Comparison of ENCODE assay signal across 8 mouse cellular contexts in the genomic region with DNA sequence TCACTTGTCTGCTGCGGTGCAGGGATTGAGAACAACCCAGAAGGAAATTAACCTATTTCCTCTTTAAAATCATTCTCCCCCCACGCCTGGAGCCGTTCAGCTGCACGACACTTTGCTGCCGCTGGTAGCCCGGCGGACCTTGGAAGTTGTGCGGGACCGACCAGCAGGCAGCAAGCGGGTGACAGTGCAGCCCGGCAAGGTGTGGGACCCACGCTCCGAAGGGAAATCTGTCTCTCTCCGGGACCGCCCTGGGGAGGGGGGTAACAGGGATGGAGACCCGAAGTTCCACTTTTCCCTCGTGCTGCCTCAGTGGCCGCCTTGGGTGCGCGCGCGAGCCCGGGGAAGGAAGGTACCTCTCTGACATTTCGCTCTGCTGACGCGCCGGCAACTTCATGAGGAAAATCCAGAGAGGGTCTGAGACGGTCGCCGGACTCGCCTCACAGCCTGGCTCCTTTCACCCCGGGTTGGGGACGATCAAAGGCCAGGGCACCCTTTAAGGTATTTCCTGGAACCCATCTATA. TPM values are rescaled to one million over a fixed set of nuclear protein-coding genes. Genes with fewer than 3 reads are reported as not detected.
DNase-seq lines count a peak whose midpoint lies in the region; ATAC-seq lines count a peak whose summit lies in the region.

No protein-coding gene starts in this region.

- ATAC-seq in embryonic facial prominence, embryonic 14.5 days (ENCODE audit: low read depth): no peak
- no peak for ATAC-seq in limb, embryonic 15.5 days (ENCODE audit: insufficient number of reproducible peaks, low FRiP score, low TSS enrichment, low read depth)
- ATAC-seq in stomach, embryonic 14.5 days (ENCODE audit: insufficient number of reproducible peaks, insufficient read depth, low FRiP score, low read depth): no peak

- WGBS in embryonic facial prominence, embryonic 14.5 days: under 1% methylated on average over 24 of the region's 33 CpGs
- whole genome bisulfite sequencing in limb, embryonic 15.5 days: under 1% methylated on average over 33 of the region's 33 CpGs
- under 1% methylated on average over 33 of the region's 33 CpGs for WGBS in stomach, embryonic 14.5 days

- peak overlapping the region; percentile 94 for H3K4me2 ChIP-seq in embryonic facial prominence, embryonic 14.5 days (ENCODE audit: low read depth, low read length)
- H3K4me2 ChIP-seq in limb, embryonic 15.5 days: peak overlapping the region; percentile 98
- H3K4me2 ChIP-seq in stomach, embryonic 14.5 days (replicated peaks; ENCODE audit: low read depth, low read length): peak overlapping the region; percentile 94

- no peaks in the 10 kb centered on the region for H3K4me1 ChIP-seq in embryonic facial prominence, embryonic 14.5 days (ENCODE audit: control insufficient read depth, insufficient read depth, low read length)
- peaks cover 19% of the 10 kb centered on the region for H3K4me1 ChIP-seq in limb, embryonic 15.5 days
- 0 out of 2 replicates have a peak, but pooled peaks cover 3% of the 10 kb centered on the region for H3K4me1 ChIP-seq in stomach, embryonic 14.5 days (ENCODE audit: control insufficient read depth, insufficient read depth, low read length)

- intact Hi-C loops in heart, postnatal 36 days (cut with DNase I): no loop called here

- no peaks in the 10 kb centered on the region for H3K36me3 ChIP-seq in embryonic facial prominence, embryonic 14.5 days (ENCODE audit: control insufficient read depth, insufficient read depth, low read length)
- H3K36me3 ChIP-seq in limb, embryonic 15.5 days: no peaks in the 10 kb centered on the region
- H3K36me3 ChIP-seq in stomach, embryonic 14.5 days (ENCODE audit: control insufficient read depth, insufficient read depth, low read length): no peaks in the 10 kb centered on the region

- H3K27ac ChIP-seq in embryonic facial prominence, embryonic 14.5 days (replicated peaks; ENCODE audit: low read depth, low read length): no peak overlapping the region
- peak overlapping the region; percentile 8; the same call in 1 of the 2 replicates for H3K27ac ChIP-seq in limb, embryonic 15.5 days
- no peak overlapping the region for H3K27ac ChIP-seq in stomach, embryonic 14.5 days (ENCODE audit: low read length)

- H3K9me3 ChIP-seq in embryonic facial prominence, embryonic 14.5 days (ENCODE audit: control insufficient read depth, low read length): no peaks in the 10 kb centered on the region
- H3K9me3 ChIP-seq in limb, embryonic 15.5 days: no peaks in the 10 kb centered on the region
- H3K9me3 ChIP-seq in stomach, embryonic 14.5 days (ENCODE audit: control insufficient read depth, low read depth, low read length): no peaks in the 10 kb centered on the region

- peak overlapping the region; percentile 87 for H3K9ac ChIP-seq in embryonic facial prominence, embryonic 14.5 days (ENCODE audit: low read depth, low read length)
- H3K9ac ChIP-seq in limb, embryonic 15.5 days: peak overlapping the region; percentile 27; the same call in 1 of the 2 replicates
- H3K9ac ChIP-seq in stomach, embryonic 14.5 days (replicated peaks; ENCODE audit: low read depth, low read length): peak overlapping the region; percentile 71

- DNase-seq in CD8-positive naive resting alpha-beta T cell, adult 2 months (ENCODE audit: low read depth in 2 of 2, low spot score in 2 of 2): peak; percentile 30 to 36
- DNase-seq in T-cell, adult 2 months (ENCODE audit: low spot score): peak; percentile 56
- DNase-seq in embryonic facial prominence, embryonic 14.5 days (ENCODE audit: low spot score): no peak
- peak; percentile 38 to 45 for DNase-seq in heart, postnatal 36 days
- DNase-seq in monocyte, adult 2 months (ENCODE audit: low read depth in 1 of 2, low spot score in 2 of 2): peak; percentile 31 to 49
- DNase-seq in layer of hippocampus, adult 18-20 months (ENCODE audit: low spot score in 2 of 2): no peak

- peaks cover 14% of the 10 kb centered on the region for H3K27me3 ChIP-seq in embryonic facial prominence, embryonic 14.5 days (replicated peaks; ENCODE audit: control insufficient read depth, insufficient read depth, low read length)
- peaks cover 37% of the 10 kb centered on the region for H3K27me3 ChIP-seq in limb, embryonic 15.5 days
- H3K27me3 ChIP-seq in stomach, embryonic 14.5 days (ENCODE audit: control insufficient read depth, insufficient read depth, low read length): no peaks in the 10 kb centered on the region

- H3K4me3 ChIP-seq in embryonic facial prominence, embryonic 14.5 days (ENCODE audit: low read depth, low read length): peak overlapping the region; percentile 71
- H3K4me3 ChIP-seq in limb, embryonic 15.5 days: peak overlapping the region; percentile 64
- H3K4me3 ChIP-seq in stomach, embryonic 14.5 days (ENCODE audit: low read depth, low read length): peak overlapping the region; percentile 80

RNA-seq across cellular contexts. Expression of gene Arsg, which starts 0.9 kb away (rescaled TPM):
- polyA plus RNA-seq in embryonic facial prominence, embryonic 14.5 days (2014; fragmentation: Nextera tagmentation; extraction: Ambion mirVana): 4.3 and 4.7 TPM in 2 replicates
- total RNA-seq in heart, postnatal 36 days (2021): 1 to 10 TPM; 1.4 to 1.9 TPM
- polyA plus RNA-seq in limb, embryonic 15.5 days (2015; fragmentation: Nextera tagmentation; extraction: Ambion mirVana): 3.5 and 4.8 TPM in 2 replicates
- 3.5 TPM in 2 replicates for polyA plus RNA-seq in stomach, embryonic 14.5 days (2014; fragmentation: Nextera tagmentation; extraction: Ambion mirVana)
- 10 to 100 TPM; 15.1 to 17.4 TPM for total RNA-seq in layer of hippocampus, adult 18-20 months (2021)

RNA-seq across cellular contexts. Expression of gene Slc16a6, which starts 1.2 kb away (rescaled TPM):
- polyA plus RNA-seq in embryonic facial prominence, embryonic 14.5 days (2014; fragmentation: Nextera tagmentation; extraction: Ambion mirVana): 5.6 and 7.9 TPM in 2 replicates
- 1 to 10 TPM; 5.5 to 7.4 TPM for total RNA-seq in heart, postnatal 36 days (2021)
- polyA plus RNA-seq in limb, embryonic 15.5 days (2015; fragmentation: Nextera tagmentation; extraction: Ambion mirVana): 6.6 and 7.0 TPM in 2 replicates
- polyA plus RNA-seq in stomach, embryonic 14.5 days (2014; fragmentation: Nextera tagmentation; extraction: Ambion mirVana): 4.4 and 6.7 TPM in 2 replicates
- total RNA-seq in layer of hippocampus, adult 18-20 months (2021): 1 to 10 TPM; 5.9 to 6.1 TPM

RNA-seq across cellular contexts. Expression of gene Amz2, which starts 46.5 kb away (rescaled TPM):
- polyA plus RNA-seq in embryonic facial prominence, embryonic 14.5 days (2014; fragmentation: Nextera tagmentation; extraction: Ambion mirVana): 39.3 and 40.9 TPM in 2 replicates
- 10 to 100 TPM; 51.9 to 56.7 TPM for total RNA-seq in heart, postnatal 36 days (2021)
- polyA plus RNA-seq in limb, embryonic 15.5 days (2015; fragmentation: Nextera tagmentation; extraction: Ambion mirVana): 42.5 and 46.1 TPM in 2 replicates
- 42.8 and 46.6 TPM in 2 replicates for polyA plus RNA-seq in stomach, embryonic 14.5 days (2014; fragmentation: Nextera tagmentation; extraction: Ambion mirVana)
- total RNA-seq in layer of hippocampus, adult 18-20 months (2021): 10 to 100 TPM; 56.2 to 56.7 TPM

RNA-seq across cellular contexts. Expression of gene 9930022D16Rik, which starts 58.5 kb away (rescaled TPM):
- 0.08 TPM in 1 of 2 replicates, not detected in the other for polyA plus RNA-seq in embryonic facial prominence, embryonic 14.5 days (2014; fragmentation: Nextera tagmentation; extraction: Ambion mirVana)
- not detected for total RNA-seq in heart, postnatal 36 days (2021)
- not detected in 2 replicates for polyA plus RNA-seq in limb, embryonic 15.5 days (2015; fragmentation: Nextera tagmentation; extraction: Ambion mirVana)
- not detected in 2 replicates for polyA plus RNA-seq in stomach, embryonic 14.5 days (2014; fragmentation: Nextera tagmentation; extraction: Ambion mirVana)
- total RNA-seq in layer of hippocampus, adult 18-20 months (2021): not detected

Comparison
In these comparisons a context has a peak if more than half of its experiments do, and no peak if none do; other contexts are left out.
1. DNase-seq: peak in CD8-positive naive resting alpha-beta T cell, adult 2 months (2 of 2), T-cell, adult 2 months (single experiment), heart, postnatal 36 days (2 of 2) and monocyte, adult 2 months (2 of 2); none in embryonic facial prominence, embryonic 14.5 days (single experiment) and layer of hippocampus, adult 18-20 months (0 of 2).
2. H3K9ac ChIP-seq: peak in every context shown above with its lines; median percentile 87 in embryonic facial prominence, embryonic 14.5 days; 71 in stomach, embryonic 14.5 days; 27 in limb, embryonic 15.5 days.
3. Peak in every context shown above with its lines, with median percentiles within 50 percentile points of each other: H3K4me2 ChIP-seq and H3K4me3 ChIP-seq.